Mouse (Mus musculus): ENCODE measurements at regions not wholly inside any gene's neighbourhood (a gene's known extent, or its start where the extent isn't known, plus 50 kb on each side); places are given as distances from the start of the nearest gene placed in this dataset.

GRCm38 (mm10) chr16:26302045-26302444, 69.6 kb downstream of the Cldn1 start:
- DNase-seq (ENCODE audit: low spot score): no peak

- no peak for DNase-seq (ENCODE audit: low spot score)
Measured at GRCm38 (mm10) chr16:26291692-26292091, 79.9 kb downstream of the Cldn1 start.

DNA sequence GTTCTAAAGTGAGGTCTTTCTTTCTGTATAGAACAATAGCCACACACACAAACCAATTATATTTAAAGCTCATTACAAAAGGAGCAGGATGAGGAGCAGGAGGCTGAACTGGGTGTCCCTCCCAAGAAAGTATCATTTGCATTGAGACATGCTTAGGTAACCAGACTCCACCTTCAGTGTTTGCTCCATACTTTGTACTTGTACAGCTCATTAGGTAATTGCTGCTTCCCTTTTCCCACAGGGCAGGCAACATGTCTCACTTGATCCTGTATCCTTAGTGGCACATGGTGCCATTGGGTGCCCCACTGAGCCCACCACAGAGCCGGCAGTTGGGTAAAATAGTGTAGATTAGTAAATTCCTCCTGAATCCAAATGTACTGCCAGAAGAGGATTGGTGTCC, 86.0 kb downstream of the Cldn1 start:
- DNase-seq (ENCODE audit: low spot score): no peak

DNA sequence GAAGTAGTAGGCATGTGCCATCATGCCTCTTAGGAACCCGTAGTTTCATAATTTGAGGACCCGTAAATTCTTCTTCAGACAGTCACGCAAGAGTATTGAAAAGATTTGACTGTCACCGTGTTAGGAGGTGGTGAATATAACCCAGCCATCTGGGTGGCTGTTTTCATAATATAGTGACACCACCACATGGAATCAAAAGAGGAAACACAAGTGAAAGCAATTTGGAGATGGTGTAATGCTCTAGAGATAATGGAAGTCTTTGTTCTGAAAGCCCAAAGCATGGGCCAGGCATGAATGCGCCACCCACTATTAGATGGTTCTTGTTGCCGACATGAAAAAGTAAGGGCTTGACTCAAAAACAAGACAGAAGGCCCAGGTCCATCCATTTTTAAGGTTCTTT, 86.9 kb downstream of the Cldn1 start:
- DNase-seq (ENCODE audit: low spot score): no peak

GRCm38 (mm10) chr16:26282418-26282817, 89.2 kb downstream of the Cldn1 start:
- no peak for DNase-seq (ENCODE audit: low spot score)

- DNase-seq (ENCODE audit: low spot score): no peak
Measured at GRCm38 (mm10) chr16:26281496-26281895, 90.1 kb downstream of the Cldn1 start.

DNA sequence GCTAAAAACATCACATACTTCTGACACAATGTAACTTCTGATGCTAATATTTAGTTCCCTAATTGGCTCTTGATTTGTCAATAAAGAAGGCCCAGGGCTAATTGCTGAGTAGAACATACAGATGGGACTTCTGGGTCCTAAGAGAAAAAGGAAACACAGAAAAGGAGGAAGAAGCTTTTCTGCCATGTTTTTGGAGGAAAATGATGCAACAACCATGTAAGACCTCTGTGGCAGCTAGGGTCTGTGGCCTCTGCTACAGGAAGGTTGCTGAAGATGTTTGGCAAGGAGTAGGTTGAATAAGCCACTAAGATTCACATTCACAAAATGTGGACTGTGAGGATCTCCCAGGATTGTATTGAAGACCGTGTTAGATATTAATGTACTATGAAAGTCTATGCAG, 94.9 kb downstream of the Cldn1 start:
- DNase-seq (ENCODE audit: low spot score): no peak

- DNase-seq (ENCODE audit: low spot score): no peak
Measured at GRCm38 (mm10) chr16:26252824-26253223, 118.8 kb downstream of the Cldn1 start.

- DNase-seq (ENCODE audit: low spot score): no peak
Measured at GRCm38 (mm10) chr16:26251698-26252097, 119.9 kb downstream of the Cldn1 start.

DNA sequence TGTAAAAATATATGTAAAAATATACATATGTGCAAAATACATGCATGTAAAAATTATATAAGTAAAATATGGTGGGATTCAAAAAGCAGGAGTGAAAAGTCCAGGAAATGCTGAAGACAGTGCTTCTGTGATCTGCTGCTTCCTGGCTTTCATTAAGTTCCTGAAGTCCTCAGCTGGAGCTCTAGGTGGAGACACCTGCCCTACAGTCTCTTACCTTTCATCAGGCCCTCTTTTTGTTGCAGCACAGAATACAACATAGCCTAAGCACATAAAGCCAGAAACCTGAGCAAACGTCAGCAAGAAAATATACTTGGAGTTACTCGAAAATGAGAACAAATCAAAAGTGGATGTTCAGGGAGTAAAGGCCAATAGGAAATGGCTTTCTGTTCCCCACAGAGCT, 120.6 kb downstream of the Cldn1 start:
- no peak for DNase-seq (ENCODE audit: low spot score)

DNA sequence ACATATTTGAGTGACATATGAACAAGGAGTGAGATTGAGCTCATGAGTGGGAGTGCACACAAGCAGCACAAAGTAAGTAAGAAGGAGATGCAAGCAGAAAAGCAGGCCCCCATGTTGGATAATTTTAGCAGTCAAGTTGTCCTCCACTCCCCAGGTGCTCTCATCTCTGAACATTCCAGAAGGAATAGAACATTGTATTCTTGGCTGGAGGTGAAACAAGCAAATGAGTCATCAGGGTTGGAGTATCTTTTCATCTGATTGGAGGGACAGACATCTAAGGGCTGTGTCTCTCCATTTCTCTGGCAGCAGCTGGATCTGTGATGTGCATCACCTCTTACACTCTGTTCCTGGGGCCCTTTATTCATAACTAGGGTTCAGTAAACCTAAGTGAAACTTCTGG, 122.7 kb downstream of the Cldn1 start:
- DNase-seq (ENCODE audit: low spot score): no peak

- DNase-seq (ENCODE audit: low spot score): no peak
Measured at GRCm38 (mm10) chr16:26247926-26248325, 123.7 kb downstream of the Cldn1 start.

GRCm38 (mm10) chr16:26235239-26235638, 129.7 kb upstream of the P3h2 start:
- no peak for DNase-seq (ENCODE audit: low spot score)

DNA sequence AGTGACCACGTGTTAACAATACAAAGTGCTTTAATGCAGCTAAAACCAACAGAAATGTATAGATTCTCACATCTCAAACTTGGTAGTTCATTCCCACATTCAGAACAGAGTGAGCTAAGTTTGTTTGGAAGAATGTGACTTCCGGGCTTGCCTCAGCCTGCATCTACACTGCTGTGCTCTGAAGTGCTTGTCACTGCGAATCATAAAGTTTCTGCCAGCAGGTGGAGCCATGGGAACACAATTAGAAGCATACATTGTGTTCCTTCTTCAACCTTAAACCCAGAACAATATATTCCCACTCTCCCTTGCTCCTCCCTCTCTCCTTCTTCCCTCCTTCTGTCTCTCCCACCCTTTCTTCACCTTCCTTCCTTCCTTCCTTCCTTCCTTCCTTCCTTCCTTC, 128.5 kb upstream of the P3h2 start:
- DNase-seq (ENCODE audit: low spot score): peak; percentile 43

- DNase-seq (ENCODE audit: low spot score): no peak
Measured at GRCm38 (mm10) chr16:26231110-26231509, 125.5 kb upstream of the P3h2 start.

DNA sequence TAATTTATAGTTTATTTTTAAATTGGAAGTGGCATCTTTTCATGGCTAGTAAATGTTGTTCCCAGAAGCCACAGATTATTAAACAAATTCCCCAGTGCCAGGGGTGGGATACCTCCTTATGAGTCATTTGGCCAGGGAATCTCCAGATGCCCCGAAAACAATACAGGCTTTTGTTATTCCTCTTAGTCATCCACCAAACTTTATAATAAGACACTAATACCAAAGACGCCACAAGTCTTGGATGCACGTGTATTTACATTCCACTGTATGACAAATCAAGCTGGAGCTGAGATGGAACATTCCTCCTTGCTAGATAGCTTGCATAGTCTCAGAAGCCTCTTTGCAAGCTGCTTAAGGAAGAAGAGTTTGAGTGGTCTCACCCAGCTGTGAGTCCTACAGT, 105.8 kb upstream of the P3h2 start:
- no peak for DNase-seq (ENCODE audit: low spot score)

- no peak for DNase-seq (ENCODE audit: low spot score)
Measured at GRCm38 (mm10) chr16:26199125-26199524, 93.5 kb upstream of the P3h2 start.

- DNase-seq (ENCODE audit: low spot score): no peak
Measured at GRCm38 (mm10) chr16:26196345-26196744, 90.8 kb upstream of the P3h2 start.

DNA sequence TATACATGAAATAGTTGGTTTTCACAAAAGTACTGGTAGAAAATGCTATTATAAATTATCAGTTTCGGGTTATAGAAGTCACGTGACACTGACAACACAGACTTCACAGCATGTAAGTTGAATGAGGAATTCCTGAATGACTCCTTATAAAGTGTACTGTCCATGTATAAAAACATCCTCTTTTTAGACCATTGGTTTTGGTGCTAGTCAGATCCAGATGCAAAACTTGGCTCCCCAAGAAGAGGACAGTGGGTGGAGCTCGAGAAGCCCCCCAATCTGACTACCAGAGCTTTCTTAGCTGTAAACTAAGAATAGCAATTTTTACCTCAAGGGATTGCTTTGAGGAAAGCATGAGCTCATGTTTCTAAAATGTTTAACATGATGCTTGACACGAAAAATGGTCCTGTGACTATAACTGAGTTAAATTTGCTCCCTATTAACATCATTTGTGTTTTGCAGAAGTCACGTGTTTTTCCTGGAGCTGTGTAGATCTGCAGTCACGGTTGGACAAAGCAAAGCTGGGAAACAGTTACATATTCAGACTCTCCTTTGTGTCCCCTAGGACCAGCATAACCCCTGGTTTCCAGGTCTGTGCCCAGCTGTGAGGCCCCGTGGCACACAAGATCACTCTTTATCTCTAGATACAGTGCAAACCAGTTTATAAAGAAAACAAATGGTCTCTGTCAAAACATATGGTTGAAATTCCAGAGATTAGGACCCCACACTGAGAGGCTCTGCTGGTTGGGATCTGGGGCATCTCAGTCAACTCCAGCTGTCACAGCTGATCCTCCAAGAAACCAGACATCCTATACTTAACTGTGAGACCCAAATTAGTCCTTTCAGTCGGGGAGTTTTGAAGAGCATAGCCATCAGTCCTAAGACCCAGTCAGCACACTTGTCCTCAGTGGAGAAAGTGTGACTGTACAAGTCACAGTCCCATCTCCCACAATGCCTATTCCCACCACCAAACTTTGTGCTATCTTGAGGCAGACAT, 80.0 kb upstream of the P3h2 start:
- DNase-seq (ENCODE audit: low spot score): no peak

- DNase-seq (ENCODE audit: low spot score): no peak
Measured at GRCm38 (mm10) chr16:26184647-26185262, 79.2 kb upstream of the P3h2 start.

- DNase-seq (ENCODE audit: low spot score): no peak
Measured at GRCm38 (mm10) chr16:26183530-26183929, 77.9 kb upstream of the P3h2 start.

DNA sequence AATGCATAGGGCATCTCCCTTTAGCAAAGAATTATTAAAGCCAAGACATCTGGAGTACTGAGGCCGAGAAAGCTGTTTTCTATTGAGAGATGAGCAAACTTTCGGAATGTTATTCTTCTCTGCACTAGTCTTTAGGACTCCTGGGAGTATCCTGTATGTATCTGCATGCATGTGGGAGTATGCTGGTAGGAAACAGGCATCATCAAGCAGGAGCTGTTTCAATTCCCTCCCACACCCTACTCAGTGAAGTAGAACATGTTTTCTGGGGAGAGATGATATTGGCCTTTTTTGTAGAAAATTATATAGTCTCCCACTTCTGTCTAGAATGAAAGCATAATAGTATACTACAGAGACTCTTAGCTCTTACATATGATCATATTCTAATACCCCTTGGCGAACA, 76.1 kb upstream of the P3h2 start:
- no peak for DNase-seq (ENCODE audit: low spot score)

GRCm38 (mm10) chr16:26171441-26171840, 65.9 kb upstream of the P3h2 start:
- no peak for DNase-seq (ENCODE audit: low spot score)

All from ovary, adult 18-20 months (tissue).